ENCODE assay signal across 10 mouse cellular contexts in genomic region chr2:152718076-152718475, GRCm38 (mm10). TPM values are rescaled to one million over a fixed set of nuclear protein-coding genes. Genes with fewer than 3 reads are reported as not detected.
A peak's percentile ranks its signal among the peaks of the same experiment; 100 is the strongest.
DNase-seq lines count a peak whose midpoint lies in the region; ATAC-seq and TF ChIP-seq lines count a peak whose summit lies in the region.
"Had no signal": no experiment of that assay in that cellular context is flagged by ENCODE, and none has a peak within 500 bp of the region (broad histone marks: within the 10 kb centered on the region; RNA-seq: fewer than 3 reads in every experiment).

No protein-coding gene starts in this region.

- no peak overlapping the region for H3K4me3 ChIP-seq in intestine, embryonic 15.5 days (replicated peaks)
- H3K4me3 ChIP-seq in intestine, postnatal 0 days (ENCODE audit: low read depth, low read length): no peak overlapping the region
- no peak overlapping the region for H3K4me3 ChIP-seq in embryonic facial prominence, embryonic 10.5 days
- H3K4me3 ChIP-seq in hindbrain, embryonic 14.5 days (replicated peaks; ENCODE audit: low read length): no peak overlapping the region
- H3K4me3 ChIP-seq in midbrain, embryonic 16.5 days (ENCODE audit: low read depth, low read length): no peak overlapping the region

- no peaks in the 10 kb centered on the region for H3K36me3 ChIP-seq in intestine, embryonic 15.5 days
- H3K36me3 ChIP-seq in intestine, postnatal 0 days (ENCODE audit: control insufficient read depth, insufficient read depth): no peaks in the 10 kb centered on the region
- H3K36me3 ChIP-seq in embryonic facial prominence, embryonic 10.5 days (replicated peaks): no peaks in the 10 kb centered on the region
- no peaks in the 10 kb centered on the region for H3K36me3 ChIP-seq in hindbrain, embryonic 14.5 days (replicated peaks; ENCODE audit: control insufficient read depth, insufficient read depth)
- H3K36me3 ChIP-seq in midbrain, embryonic 16.5 days (ENCODE audit: control insufficient read depth, insufficient read depth, low read length): no peaks in the 10 kb centered on the region

- H3K4me1 ChIP-seq in intestine, embryonic 15.5 days (replicated peaks): peaks cover 2% of the 10 kb centered on the region; the same call in 1 of the 2 replicates
- H3K4me1 ChIP-seq in intestine, postnatal 0 days (replicated peaks; ENCODE audit: control insufficient read depth, insufficient read depth, low read length): no peaks in the 10 kb centered on the region
- peaks cover 20% of the 10 kb centered on the region for H3K4me1 ChIP-seq in embryonic facial prominence, embryonic 10.5 days
- 0 out of 2 replicates have a peak, but pooled peaks cover 10% of the 10 kb centered on the region for H3K4me1 ChIP-seq in hindbrain, embryonic 14.5 days (replicated peaks; ENCODE audit: control insufficient read depth, insufficient read depth, low read length)
- H3K4me1 ChIP-seq in midbrain, embryonic 16.5 days (ENCODE audit: control insufficient read depth, insufficient read depth, low read length): no peaks in the 10 kb centered on the region

- no peak for TF ChIP-seq CTCF in intestine, postnatal 0 days (IDR thresholded peaks at IDR 0.05; ENCODE audit: low read depth)

- no peak overlapping the region for H3K4me2 ChIP-seq in intestine, embryonic 15.5 days (replicated peaks)
- H3K4me2 ChIP-seq in intestine, postnatal 0 days (replicated peaks; ENCODE audit: low read depth): no peak overlapping the region
- H3K4me2 ChIP-seq in hindbrain, embryonic 14.5 days (replicated peaks): no peak overlapping the region; the same call in 1 of the 2 replicates
- H3K4me2 ChIP-seq in midbrain, embryonic 16.5 days (ENCODE audit: low read length): no peak overlapping the region

- DNase-seq in embryonic facial prominence, embryonic 10.5 days (ENCODE audit: low spot score): no peak
- DNase-seq in hindbrain, embryonic 14.5 days (ENCODE audit: low spot score): no peak
- DNase-seq in right cerebral cortex, postnatal 10 days (ENCODE audit: low spot score in 2 of 2): no peak
- DNase-seq in cerebellum, postnatal 25 days: no peak
- DNase-seq: cerebellum, adult 2 months had no signal

- H3K9ac ChIP-seq in intestine, embryonic 15.5 days: no peak overlapping the region
- H3K9ac ChIP-seq in intestine, postnatal 0 days (ENCODE audit: low read depth, low read length): no peak overlapping the region
- H3K9ac ChIP-seq in hindbrain, embryonic 14.5 days: no peak overlapping the region
- H3K9ac ChIP-seq in midbrain, embryonic 16.5 days (ENCODE audit: low read depth, low read length): no peak overlapping the region

- H3K9me3 ChIP-seq in intestine, embryonic 15.5 days: no peaks in the 10 kb centered on the region
- H3K9me3 ChIP-seq in intestine, postnatal 0 days (ENCODE audit: control insufficient read depth): no peaks in the 10 kb centered on the region
- H3K9me3 ChIP-seq in embryonic facial prominence, embryonic 10.5 days: no peaks in the 10 kb centered on the region
- no peaks in the 10 kb centered on the region for H3K9me3 ChIP-seq in hindbrain, embryonic 14.5 days (ENCODE audit: control insufficient read depth, low read length)
- no peaks in the 10 kb centered on the region for H3K9me3 ChIP-seq in midbrain, embryonic 16.5 days (replicated peaks; ENCODE audit: control insufficient read depth, low read length, poor library complexity, severe bottlenecking)

- ATAC-seq in intestine, embryonic 15.5 days: peak; percentile 38; the same call in 1 of the 2 replicates
- ATAC-seq in intestine, postnatal 0 days: no peak
- peak; percentile 88 for ATAC-seq in hindbrain, embryonic 14.5 days (ENCODE audit: low FRiP score)
- ATAC-seq in midbrain, embryonic 16.5 days: peak; percentile 68
- no peak for ATAC-seq in cerebellum, adult (ENCODE audit: insufficient number of reproducible peaks, low FRiP score, low TSS enrichment)

- 40% methylated on average over 6 of the region's 6 CpGs for WGBS in intestine, embryonic 15.5 days
- 62% methylated on average over 6 of the region's 6 CpGs for WGBS in intestine, postnatal 0 days
- WGBS in embryonic facial prominence, embryonic 10.5 days: 37% methylated on average over 6 of the region's 6 CpGs
- WGBS in hindbrain, embryonic 14.5 days: 10% methylated on average over 6 of the region's 6 CpGs
- WGBS in midbrain, embryonic 16.5 days: 12% methylated on average over 6 of the region's 6 CpGs

- H3K27me3 ChIP-seq in intestine, embryonic 15.5 days (replicated peaks): no peaks in the 10 kb centered on the region
- H3K27me3 ChIP-seq in intestine, postnatal 0 days (replicated peaks; ENCODE audit: control insufficient read depth, insufficient read depth, low read length): no peaks in the 10 kb centered on the region
- peaks cover 4% of the 10 kb centered on the region; the same call in 1 of the 2 replicates for H3K27me3 ChIP-seq in embryonic facial prominence, embryonic 10.5 days (replicated peaks; ENCODE audit: low read depth, poor library complexity, severe bottlenecking)
- no peaks in the 10 kb centered on the region for H3K27me3 ChIP-seq in hindbrain, embryonic 14.5 days (ENCODE audit: control insufficient read depth, insufficient read depth, low read length)
- H3K27me3 ChIP-seq in midbrain, embryonic 16.5 days (ENCODE audit: control insufficient read depth, insufficient read depth, low read depth, low read length): no peaks in the 10 kb centered on the region

- no peak overlapping the region for H3K27ac ChIP-seq in intestine, embryonic 15.5 days
- H3K27ac ChIP-seq in intestine, postnatal 0 days (ENCODE audit: low read depth, low read length): no peak overlapping the region
- H3K27ac ChIP-seq in embryonic facial prominence, embryonic 10.5 days (replicated peaks): peak overlapping the region; percentile 72
- H3K27ac ChIP-seq in hindbrain, embryonic 14.5 days: peak overlapping the region; percentile 67
- H3K27ac ChIP-seq in midbrain, embryonic 16.5 days (ENCODE audit: low read length): no peak overlapping the region
- H3K27ac ChIP-seq: macrophage had no signal

RNA-seq across cellular contexts. Expression of gene Id1, which starts 18.0 kb away (rescaled TPM):
- 102 and 116 TPM in 2 replicates for polyA plus RNA-seq in intestine, embryonic 15.5 days (2015; fragmentation: Nextera tagmentation; extraction: Ambion mirVana)
- 76.1 and 92.4 TPM in 2 replicates for polyA plus RNA-seq in intestine, postnatal 0 days (2015; fragmentation: Nextera tagmentation; extraction: Ambion mirVana)
- 161 and 182 TPM in 2 replicates for polyA plus RNA-seq in embryonic facial prominence, embryonic 10.5 days (2016; fragmentation: Nextera tagmentation; extraction: Ambion mirVana)
- polyA plus RNA-seq in hindbrain, embryonic 14.5 days (2014; fragmentation: Nextera tagmentation; extraction: Ambion mirVana): 56.5 and 68.0 TPM in 2 replicates
- polyA plus RNA-seq in midbrain, embryonic 16.5 days (2015; fragmentation: Nextera tagmentation; extraction: Ambion mirVana): 23.7 and 35.7 TPM in 2 replicates

RNA-seq across cellular contexts. Expression of gene Mcts2, which starts 31.2 kb away (rescaled TPM):
- polyA plus RNA-seq in intestine, embryonic 15.5 days (2015; fragmentation: Nextera tagmentation; extraction: Ambion mirVana): 26.3 and 26.8 TPM in 2 replicates
- 19.0 and 21.5 TPM in 2 replicates for polyA plus RNA-seq in intestine, postnatal 0 days (2015; fragmentation: Nextera tagmentation; extraction: Ambion mirVana)
- polyA plus RNA-seq in embryonic facial prominence, embryonic 10.5 days (2016; fragmentation: Nextera tagmentation; extraction: Ambion mirVana): 37.6 and 40.2 TPM in 2 replicates
- polyA plus RNA-seq in hindbrain, embryonic 14.5 days (2014; fragmentation: Nextera tagmentation; extraction: Ambion mirVana): 34.0 and 41.9 TPM in 2 replicates
- 31.1 and 34.4 TPM in 2 replicates for polyA plus RNA-seq in midbrain, embryonic 16.5 days (2015; fragmentation: Nextera tagmentation; extraction: Ambion mirVana)

RNA-seq across cellular contexts. Expression of gene Cox4i2, which starts 35.9 kb away (rescaled TPM):
- 12.2 and 14.2 TPM in 2 replicates for polyA plus RNA-seq in intestine, embryonic 15.5 days (2015; fragmentation: Nextera tagmentation; extraction: Ambion mirVana)
- polyA plus RNA-seq in intestine, postnatal 0 days (2015; fragmentation: Nextera tagmentation; extraction: Ambion mirVana): 9.3 and 9.5 TPM in 2 replicates
- polyA plus RNA-seq in embryonic facial prominence, embryonic 10.5 days (2016; fragmentation: Nextera tagmentation; extraction: Ambion mirVana): 9.9 and 10.1 TPM in 2 replicates
- 5.8 TPM in 2 replicates for polyA plus RNA-seq in hindbrain, embryonic 14.5 days (2014; fragmentation: Nextera tagmentation; extraction: Ambion mirVana)
- 5.0 and 5.4 TPM in 2 replicates for polyA plus RNA-seq in midbrain, embryonic 16.5 days (2015; fragmentation: Nextera tagmentation; extraction: Ambion mirVana)
- polyA plus RNA-seq: macrophage had no signal

RNA-seq across cellular contexts. Expression of gene H13, which starts 48.8 kb away (rescaled TPM):
- 115 and 120 TPM in 2 replicates for polyA plus RNA-seq in intestine, embryonic 15.5 days (2015; fragmentation: Nextera tagmentation; extraction: Ambion mirVana)
- polyA plus RNA-seq in intestine, postnatal 0 days (2015; fragmentation: Nextera tagmentation; extraction: Ambion mirVana): 110 and 111 TPM in 2 replicates
- 102 and 110 TPM in 2 replicates for polyA plus RNA-seq in embryonic facial prominence, embryonic 10.5 days (2016; fragmentation: Nextera tagmentation; extraction: Ambion mirVana)
- 155 and 164 TPM in 2 replicates for polyA plus RNA-seq in hindbrain, embryonic 14.5 days (2014; fragmentation: Nextera tagmentation; extraction: Ambion mirVana)
- polyA plus RNA-seq in midbrain, embryonic 16.5 days (2015; fragmentation: Nextera tagmentation; extraction: Ambion mirVana): 181 and 187 TPM in 2 replicates

Comparison
In these comparisons a context has a peak if more than half of its experiments do, and no peak if none do; other contexts are left out.
1. ATAC-seq: peak in intestine, embryonic 15.5 days (single experiment), hindbrain, embryonic 14.5 days (single experiment) and midbrain, embryonic 16.5 days (single experiment); none in intestine, postnatal 0 days (single experiment) and cerebellum, adult (single experiment).
2. H3K27ac ChIP-seq: peak in embryonic facial prominence, embryonic 10.5 days (single experiment) and hindbrain, embryonic 14.5 days (single experiment); none in intestine, embryonic 15.5 days (single experiment), intestine, postnatal 0 days (single experiment) and midbrain, embryonic 16.5 days (single experiment).